Comparison of ENCODE assay signal across 24 mouse cellular contexts in the genomic region with DNA sequence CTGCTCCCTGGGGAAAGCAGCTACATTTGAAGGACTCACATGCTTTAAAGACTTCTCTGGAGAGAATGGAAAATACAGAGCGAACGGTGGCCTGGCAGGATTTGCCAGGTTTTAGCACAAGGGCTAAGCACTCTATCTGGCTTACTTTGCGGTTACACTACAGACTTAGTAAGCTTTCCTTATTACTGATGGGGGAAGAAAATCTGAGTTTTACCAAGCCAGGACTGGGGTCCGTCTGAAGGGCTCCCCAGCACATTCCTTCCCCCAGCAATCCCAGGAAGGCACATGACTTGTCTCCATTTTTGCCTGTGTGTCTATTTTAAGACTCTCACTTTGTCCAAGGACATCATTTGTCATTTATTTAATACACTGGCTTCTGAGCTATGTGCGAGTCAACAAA.
DNase-seq lines count a peak whose midpoint lies in the region; ATAC-seq and TF ChIP-seq lines count a peak whose summit lies in the region.
"Had no signal": no experiment of that assay in that cellular context is flagged by ENCODE, and none has a peak within 500 bp of the region (broad histone marks: within the 10 kb centered on the region; RNA-seq: fewer than 3 reads in every experiment).

No protein-coding gene starts in this region.

- no peaks in the 10 kb centered on the region for H3K27me3 ChIP-seq in heart, embryonic 13.5 days (replicated peaks)
- H3K27me3 ChIP-seq in kidney, postnatal 0 days (ENCODE audit: insufficient read depth, low read length) = no peaks in the 10 kb centered on the region
- H3K27me3 ChIP-seq in limb, embryonic 13.5 days = no peaks in the 10 kb centered on the region
- H3K27me3 ChIP-seq: embryonic facial prominence, embryonic 12.5 days; forebrain, embryonic 12.5 days; neural tube, embryonic 13.5 days had no signal

- no peaks in the 10 kb centered on the region for H3K9me3 ChIP-seq in heart, embryonic 13.5 days
- no peaks in the 10 kb centered on the region for H3K9me3 ChIP-seq in kidney, postnatal 0 days (replicated peaks; ENCODE audit: low read length)
- no peaks in the 10 kb centered on the region for H3K9me3 ChIP-seq in limb, embryonic 13.5 days
- H3K9me3 ChIP-seq: embryonic facial prominence, embryonic 12.5 days; forebrain, embryonic 12.5 days; neural tube, embryonic 13.5 days had no signal

- peak overlapping the region; percentile 91 for H3K27ac ChIP-seq in heart, embryonic 13.5 days (replicated peaks)
- H3K27ac ChIP-seq in kidney, postnatal 0 days = 0 out of 2 replicates have a peak overlapping the region, but pooled peaks have one; percentile 15
- H3K27ac ChIP-seq in embryonic fibroblast, embryonic 13.5 days (ENCODE audit: insufficient read depth, low read length) = peak overlapping the region; percentile 55; the same call in 1 of the 2 replicates
- 0 out of 2 replicates have a peak overlapping the region, but pooled peaks have one; percentile 6 for H3K27ac ChIP-seq in limb, embryonic 13.5 days
- H3K27ac ChIP-seq: embryonic facial prominence, embryonic 12.5 days; forebrain, embryonic 12.5 days; hindbrain, postnatal 0 days; macrophage; neural tube, embryonic 13.5 days had no signal

- no peak for ATAC-seq in heart, embryonic 13.5 days (ENCODE audit: extremely low read depth, insufficient number of reproducible peaks, low FRiP score, low TSS enrichment)
- ATAC-seq in kidney, postnatal 0 days (replicated peaks; ENCODE audit: low FRiP score, low read depth) = no peak
- ATAC-seq in limb, embryonic 13.5 days (ENCODE audit: low FRiP score, low read depth) = no peak
- ATAC-seq: hindbrain, postnatal 0 days; intestine, embryonic 16.5 days; liver, postnatal 0 days; midbrain, embryonic 16.5 days had no signal

- H3K4me1 ChIP-seq in heart, embryonic 13.5 days = peaks cover 60% of the 10 kb centered on the region
- no peaks in the 10 kb centered on the region for H3K4me1 ChIP-seq in kidney, postnatal 0 days (replicated peaks; ENCODE audit: insufficient read depth, low read length)
- H3K4me1 ChIP-seq in embryonic fibroblast, embryonic 13.5 days (ENCODE audit: control insufficient read depth, insufficient read depth, low read length) = peaks cover 6% of the 10 kb centered on the region; the same call in 1 of the 2 replicates
- H3K4me1 ChIP-seq in limb, embryonic 13.5 days = peaks cover 32% of the 10 kb centered on the region
- H3K4me1 ChIP-seq: forebrain, embryonic 12.5 days had no signal

- intact Hi-C loops in heart, postnatal 25 days (cut with DNase I) = no loop called here

- 51% methylated on average over 5 of the region's 5 CpGs for WGBS in heart, embryonic 13.5 days
- WGBS in kidney, postnatal 0 days = 63% methylated on average over 5 of the region's 5 CpGs
- WGBS in limb, embryonic 13.5 days = 46% methylated on average over 5 of the region's 5 CpGs

- TF ChIP-seq CTCF in kidney, postnatal 0 days (IDR thresholded peaks at IDR 0.05; ENCODE audit: low read depth) = no peak
- no peak for TF ChIP-seq CTCF in embryonic fibroblast, embryonic 13.5 days (IDR thresholded peaks at IDR 0.05; ENCODE audit: borderline replicate concordance, insufficient read depth, low read length)

- no peak overlapping the region for H3K4me3 ChIP-seq in heart, embryonic 13.5 days
- no peak overlapping the region for H3K4me3 ChIP-seq in kidney, postnatal 0 days (replicated peaks; ENCODE audit: low read depth, low read length)
- H3K4me3 ChIP-seq in embryonic fibroblast, embryonic 13.5 days (ENCODE audit: insufficient read depth, low read length) = no peak overlapping the region
- no peak overlapping the region for H3K4me3 ChIP-seq in limb, embryonic 13.5 days
- H3K4me3 ChIP-seq: embryonic facial prominence, embryonic 12.5 days; erythroblast, embryonic 14.5 days; forebrain, embryonic 12.5 days; myocyte; neural tube, embryonic 13.5 days had no signal

- H3K4me2 ChIP-seq in heart, embryonic 13.5 days = peak overlapping the region; percentile 18
- H3K4me2 ChIP-seq in kidney, postnatal 0 days (ENCODE audit: low read length) = no peak overlapping the region
- no peak overlapping the region for H3K4me2 ChIP-seq in limb, embryonic 13.5 days (replicated peaks)
- H3K4me2 ChIP-seq: embryonic facial prominence, embryonic 12.5 days; forebrain, embryonic 12.5 days; liver, embryonic 11.5 days; neural tube, embryonic 13.5 days had no signal

- TF ChIP-seq POLR2A in embryonic fibroblast, embryonic 13.5 days (IDR thresholded peaks at IDR 0.05; ENCODE audit: low read depth, low read length) = no peak

- H3K9ac ChIP-seq in heart, embryonic 13.5 days = no peak overlapping the region
- no peak overlapping the region for H3K9ac ChIP-seq in kidney, postnatal 0 days (ENCODE audit: low read depth, low read length)
- H3K9ac ChIP-seq in limb, embryonic 13.5 days = no peak overlapping the region
- H3K9ac ChIP-seq: embryonic facial prominence, embryonic 12.5 days; forebrain, embryonic 12.5 days; liver, postnatal 0 days; neural tube, embryonic 13.5 days had no signal

- no peak for DNase-seq in heart, postnatal 25 days (ENCODE audit: low spot score)
- no peak for DNase-seq in kidney, postnatal 0 days (ENCODE audit: low spot score)
- DNase-seq in kidney, postnatal 10 days = no peak
- no peak for DNase-seq in cerebellum, adult 11-12 months
- DNase-seq: adrenal gland, adult 2 months; cerebellum, adult 18-20 months; cerebellum, postnatal 14 days; left cerebral cortex, postnatal 4 days; liver, postnatal 0 days; retina, postnatal 1 day; thymus, postnatal 25 days had no signal

- H3K36me3 ChIP-seq in heart, embryonic 13.5 days = no peaks in the 10 kb centered on the region
- no peaks in the 10 kb centered on the region for H3K36me3 ChIP-seq in kidney, postnatal 0 days (ENCODE audit: insufficient read depth, low read length)
- peaks cover 6% of the 10 kb centered on the region; the same call in 1 of the 2 replicates for H3K36me3 ChIP-seq in limb, embryonic 13.5 days
- H3K36me3 ChIP-seq: forebrain, embryonic 12.5 days had no signal

Comparison
In these comparisons a context has a peak if more than half of its experiments do, and no peak if none do; other contexts are left out.
1. H3K27ac ChIP-seq: peak in every context shown above with its lines; median percentile 91 in heart, embryonic 13.5 days; 55 in embryonic fibroblast, embryonic 13.5 days; 15 in kidney, postnatal 0 days; 6 in limb, embryonic 13.5 days.